In genomic region chr2:97725166-97725565, GRCm38 (mm10) we compare ENCODE assay signal across 26 mouse cellular contexts.
"Had no signal": no experiment of that assay in that cellular context is flagged by ENCODE, and none has a peak within 500 bp of the region (broad histone marks: within the 10 kb centered on the region; RNA-seq: fewer than 3 reads in every experiment).

No protein-coding gene starts in this region.

- H3K27me3 ChIP-seq: heart, embryonic 13.5 days; heart, embryonic 15.5 days; hindbrain, embryonic 13.5 days; kidney, embryonic 15.5 days; limb, embryonic 13.5 days; limb, embryonic 15.5 days; liver, embryonic 12.5 days had no signal

- DNase-seq: gastrocnemius, adult 2 months; gastrocnemius, postnatal 10 days; gastrocnemius, postnatal 25 days; heart, adult 18-20 months; heart, postnatal 14 days; heart, postnatal 36 days; kidney, adult 11 months; kidney, adult 2 months; kidney, adult 9 months; kidney, postnatal 14 days; kidney, postnatal 36 days; layer of hippocampus, adult 9-11 months; layer of hippocampus, postnatal 36 days; left cerebral cortex, postnatal 4 days had no signal

- H3K4me3 ChIP-seq: gastrocnemius, adult 2 months; heart, embryonic 13.5 days; heart, embryonic 15.5 days; hindbrain, embryonic 13.5 days; kidney, embryonic 15.5 days; limb, embryonic 13.5 days; limb, embryonic 15.5 days; liver, embryonic 12.5 days had no signal

- H3K4me1 ChIP-seq: heart, embryonic 13.5 days; heart, embryonic 15.5 days; hindbrain, embryonic 13.5 days; kidney, embryonic 15.5 days; limb, embryonic 13.5 days; limb, embryonic 15.5 days; liver, embryonic 12.5 days had no signal

- ATAC-seq: hindbrain, embryonic 16.5 days; intestine, embryonic 16.5 days; liver, embryonic 12.5 days had no signal

- H3K9ac ChIP-seq: heart, embryonic 13.5 days; heart, embryonic 15.5 days; hindbrain, embryonic 13.5 days; kidney, embryonic 15.5 days; limb, embryonic 13.5 days; limb, embryonic 15.5 days; liver, embryonic 12.5 days; liver, embryonic 14.5 days had no signal

- H3K27ac ChIP-seq: gastrocnemius, adult 2 months; heart, embryonic 13.5 days; heart, embryonic 15.5 days; hindbrain, embryonic 13.5 days; kidney, embryonic 15.5 days; kidney, postnatal 0 days; limb, embryonic 13.5 days; limb, embryonic 15.5 days; liver, embryonic 12.5 days; liver, embryonic 14.5 days had no signal

- H3K4me2 ChIP-seq: heart, embryonic 11.5 days; heart, embryonic 13.5 days; heart, embryonic 15.5 days; hindbrain, embryonic 13.5 days; kidney, embryonic 15.5 days; limb, embryonic 13.5 days; limb, embryonic 15.5 days; liver, embryonic 12.5 days had no signal

- H3K9me3 ChIP-seq: heart, embryonic 13.5 days; heart, embryonic 15.5 days; hindbrain, embryonic 13.5 days; kidney, embryonic 15.5 days; limb, embryonic 13.5 days; limb, embryonic 15.5 days; liver, embryonic 12.5 days had no signal

- H3K36me3 ChIP-seq: heart, embryonic 13.5 days; heart, embryonic 15.5 days; hindbrain, embryonic 13.5 days; kidney, embryonic 15.5 days; limb, embryonic 13.5 days; limb, embryonic 15.5 days; liver, embryonic 12.5 days had no signal
